Mouse (Mus musculus): ENCODE data around the gene Rpp38.

Gene Rpp38

GRCm38 (mm10) chr2:3332484-3333242 lies at the start of gene Rpp38:
Gene Rpp38 (minus strand): TSS chr2:3332643.
- peak; percentile 97 for DNase-seq (ENCODE audit: low spot score)

DNA sequence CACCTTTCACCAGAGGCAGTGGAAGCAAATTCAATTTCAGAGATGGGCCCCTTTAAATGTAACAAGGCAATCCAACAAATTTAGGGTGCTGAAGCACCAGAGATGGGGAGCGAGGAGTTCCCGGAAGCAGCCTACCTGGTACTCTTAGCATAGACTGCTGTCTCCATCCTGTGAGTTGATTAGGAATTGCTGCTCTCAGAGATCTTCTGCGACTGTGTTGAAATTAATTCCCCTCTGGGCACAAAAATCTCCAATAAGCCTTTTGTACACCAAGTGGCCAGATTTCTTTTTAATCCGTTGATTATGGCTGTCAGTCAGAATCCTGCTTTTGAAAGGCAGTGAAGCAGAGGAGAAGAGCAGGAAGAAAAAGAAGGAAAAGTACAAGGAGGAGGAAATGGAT lies 32.7 kb upstream of the Rpp38 start:
- DNase-seq (ENCODE audit: low spot score): no peak

- DNase-seq (ENCODE audit: low spot score): no peak
These were observed 28.6 kb upstream of the Rpp38 start for GRCm38 (mm10) chr2:3361067-3361466.

DNA sequence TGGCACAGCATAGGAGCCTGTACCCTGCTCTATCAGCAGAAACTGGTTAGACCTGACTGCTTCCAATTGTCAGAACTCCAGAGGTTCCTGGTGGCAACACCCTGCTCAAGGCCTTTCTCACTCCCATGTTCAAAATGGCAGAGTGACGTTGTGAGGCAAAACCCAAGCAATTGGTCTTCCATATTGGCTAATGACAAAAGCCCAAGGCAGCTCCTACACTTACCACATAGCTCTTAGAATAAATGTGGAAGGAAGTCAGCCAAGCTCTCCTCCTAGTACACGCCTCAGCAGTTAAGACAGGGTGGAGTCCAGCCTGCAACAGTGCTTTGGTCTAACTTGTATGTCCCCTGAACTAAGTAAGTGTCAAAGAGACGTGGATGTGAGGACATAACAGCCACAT lies 25.4 kb upstream of the Rpp38 start:
- no peak for DNase-seq (ENCODE audit: low spot score)

GRCm38 (mm10) chr2:3356311-3356710 lies 23.9 kb upstream of the Rpp38 start:
- no peak for DNase-seq (ENCODE audit: low spot score)

DNA sequence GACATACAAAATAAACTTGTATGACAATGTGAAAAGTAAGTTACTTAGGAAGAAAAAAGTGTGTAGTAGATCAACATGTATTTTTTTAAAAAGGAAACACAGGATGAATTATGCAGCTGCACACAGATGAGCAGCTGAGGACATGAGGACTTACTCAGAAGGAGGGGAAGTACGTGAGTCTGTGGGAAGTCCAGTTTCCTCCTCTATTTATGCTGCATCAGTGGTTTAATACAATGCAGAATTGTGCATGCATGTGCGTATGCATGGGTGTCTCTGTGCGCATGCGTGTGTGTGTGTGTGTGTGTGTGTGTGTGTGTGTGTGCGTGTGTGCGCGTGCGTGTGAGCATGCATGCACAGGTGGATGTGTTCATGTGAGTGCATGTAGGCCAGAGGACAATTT lies 23.4 kb upstream of the Rpp38 start:
- no peak for DNase-seq (ENCODE audit: low spot score)

DNA sequence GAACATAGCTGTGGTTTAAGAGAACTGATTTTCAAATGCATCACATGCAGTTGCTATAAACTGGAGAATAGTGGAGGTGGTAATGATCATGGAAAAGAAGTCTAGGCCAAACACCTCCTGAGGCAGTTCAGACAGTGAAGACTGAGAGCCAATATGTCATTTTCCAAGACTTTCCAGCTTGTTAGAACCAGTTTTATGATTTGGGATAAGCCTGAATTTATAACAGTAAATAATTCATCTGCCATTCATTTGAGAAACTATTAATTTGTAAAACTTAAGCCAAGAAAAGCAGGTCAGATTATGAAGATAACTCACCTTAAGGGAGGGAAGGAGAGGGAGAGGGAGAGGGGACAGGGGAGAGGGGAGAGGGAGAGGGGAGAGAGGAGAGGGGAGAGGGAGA lies 20.7 kb upstream of the Rpp38 start:
- no peak for DNase-seq (ENCODE audit: low spot score)

DNA sequence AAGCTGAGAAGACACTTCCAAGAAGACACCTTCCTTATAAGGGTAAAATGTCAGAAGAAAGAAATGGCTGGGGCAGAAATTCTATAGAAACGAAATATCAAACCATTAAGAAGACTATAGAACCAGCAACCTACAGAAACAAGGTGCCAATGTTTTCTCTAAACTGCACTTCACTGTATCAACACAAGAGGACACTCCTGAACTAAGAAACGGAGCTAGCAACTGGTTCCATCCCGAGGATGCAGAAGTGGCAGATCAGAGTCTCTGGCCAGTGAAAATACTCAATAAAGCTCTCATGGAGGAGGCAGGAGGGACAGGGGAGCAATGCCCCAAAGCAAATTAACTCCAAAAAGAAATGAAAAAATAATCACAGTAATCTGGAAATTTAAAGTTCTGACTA lies 16.5 kb upstream of the Rpp38 start:
- no peak for DNase-seq (ENCODE audit: low spot score)

- DNase-seq (ENCODE audit: low spot score): no peak
These were observed 16.0 kb upstream of the Rpp38 start for GRCm38 (mm10) chr2:3348422-3348821.

GRCm38 (mm10) chr2:3335611-3336301 lies 3.3 kb upstream of the Rpp38 start, which contains the start of gene Acbd7:
Gene Acbd7 (plus strand): TSS chr2:3336168.
- DNase-seq (ENCODE audit: low spot score): peak; percentile 43

- no peak for DNase-seq (ENCODE audit: low spot score)
These were observed 1.3 kb upstream of the Rpp38 start for GRCm38 (mm10) chr2:3333761-3334160.

DNA sequence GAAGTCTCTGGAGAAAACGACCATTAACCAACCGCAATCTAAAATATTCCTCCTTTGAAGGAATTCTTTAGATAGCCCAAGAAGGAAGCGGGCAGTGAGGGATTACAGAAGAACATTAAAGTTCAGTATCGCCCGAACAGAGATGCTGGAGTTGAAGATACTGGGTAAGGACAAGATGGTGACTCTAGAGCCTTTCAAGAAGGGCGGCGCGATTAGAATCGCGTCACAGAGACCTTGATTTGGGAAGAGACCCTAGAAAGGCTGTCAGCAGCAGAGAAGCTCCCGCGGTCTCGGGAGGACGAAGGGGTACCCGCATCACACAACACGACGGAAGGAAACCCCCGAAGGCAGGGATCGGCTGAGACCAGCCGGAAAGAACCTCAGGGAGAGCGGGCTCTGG lies 387 bp downstream of the Rpp38 start:
- no peak for DNase-seq (ENCODE audit: low spot score)

GRCm38 (mm10) chr2:3331071-3331703 lies 1.3 kb downstream of the Rpp38 start:
- DNase-seq (ENCODE audit: low spot score): no peak

- DNase-seq (ENCODE audit: low spot score): peak; percentile 42
These were observed 5.1 kb downstream of the Rpp38 start for GRCm38 (mm10) chr2:3327351-3327750.

GRCm38 (mm10) chr2:3326547-3326946 lies 5.9 kb downstream of the Rpp38 start:
- DNase-seq (ENCODE audit: low spot score): no peak

DNA sequence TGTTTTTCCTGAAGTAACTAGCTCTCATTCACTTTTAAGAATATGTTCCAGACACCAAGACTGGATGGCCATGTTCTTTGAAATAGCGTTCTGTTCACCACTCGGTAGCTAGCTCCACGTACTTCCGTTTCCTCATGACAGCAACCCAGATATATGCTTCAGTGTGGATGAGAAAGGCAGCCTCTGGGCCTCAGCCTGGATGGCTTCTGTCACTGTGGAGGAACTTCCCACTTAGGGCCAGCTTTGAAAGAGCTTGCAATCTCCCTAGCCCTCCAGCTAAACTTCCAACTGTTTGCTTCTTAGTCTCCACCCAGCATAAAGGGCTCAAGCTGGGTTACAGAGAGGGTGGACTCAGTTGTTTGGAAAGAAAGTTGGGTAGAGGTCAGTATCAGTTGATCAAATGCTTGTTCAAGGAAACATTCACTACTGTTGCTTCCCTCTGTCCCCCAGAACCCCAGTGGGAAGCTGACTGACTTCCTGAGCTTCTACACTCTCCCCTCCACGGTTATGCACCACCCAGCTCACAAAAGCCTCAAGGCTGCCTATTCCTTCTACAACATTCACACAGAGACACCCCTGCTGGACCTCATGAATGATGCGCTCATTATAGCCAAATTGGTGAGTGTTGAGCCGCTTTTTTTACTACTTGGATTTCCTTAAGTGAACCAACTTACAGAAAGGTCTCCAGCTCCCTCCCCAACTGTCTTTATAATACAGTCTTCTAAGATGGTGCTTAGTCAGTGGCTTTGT lies 7.9 kb downstream of the Rpp38 start:
- no peak for DNase-seq (ENCODE audit: low spot score)

GRCm38 (mm10) chr2:3323132-3323531 lies 9.3 kb downstream of the Rpp38 start:
- DNase-seq (ENCODE audit: low spot score): no peak

GRCm38 (mm10) chr2:3305426-3306025 lies 26.9 kb downstream of the Rpp38 start:
- no peak for DNase-seq (ENCODE audit: low spot score)

- DNase-seq (ENCODE audit: low spot score): no peak
These were observed 36.6 kb downstream of the Rpp38 start for GRCm38 (mm10) chr2:3295826-3296225.

DNA sequence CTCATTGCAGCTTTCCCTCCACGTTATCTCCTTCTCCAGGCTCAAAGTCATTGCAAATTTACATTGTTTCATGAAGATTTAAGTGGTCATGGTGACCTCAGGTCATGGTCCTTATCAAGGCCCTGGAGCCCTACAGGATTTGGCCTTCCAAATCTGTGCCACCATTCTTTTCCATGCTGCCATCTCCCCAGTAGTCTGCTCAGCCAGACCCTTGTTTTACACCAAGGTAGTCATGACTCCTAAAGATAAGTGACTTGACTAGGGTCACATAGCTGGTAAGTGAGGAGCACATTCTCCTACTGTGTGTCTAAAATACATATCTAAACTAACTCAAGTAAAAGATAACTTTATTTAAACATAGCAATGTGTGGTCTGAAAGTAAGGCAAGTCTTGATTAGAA lies 40.3 kb downstream of the Rpp38 start:
- DNase-seq (ENCODE audit: low spot score): no peak

DNA sequence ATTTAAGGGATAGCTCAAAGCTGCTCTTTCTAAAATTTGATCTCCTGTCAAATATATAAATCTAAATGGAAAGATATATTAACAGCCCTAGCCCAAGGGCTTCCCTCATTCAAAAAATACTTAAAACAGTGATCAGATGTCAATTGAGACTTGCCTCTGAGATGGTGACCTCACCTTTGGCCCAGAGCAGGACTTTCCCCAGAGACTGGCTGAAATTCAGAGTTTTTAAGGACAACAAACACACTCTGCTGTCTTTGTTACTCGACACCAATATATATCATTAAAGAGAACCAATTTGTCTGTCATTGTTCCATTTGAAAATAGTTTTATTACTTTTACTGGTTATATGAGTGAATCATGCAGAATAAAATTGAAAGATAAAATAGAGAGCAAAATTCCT lies 42.9 kb downstream of the Rpp38 start:
- no peak for DNase-seq (ENCODE audit: low spot score)

GRCm38 (mm10) chr2:3286243-3286642 lies 46.2 kb downstream of the Rpp38 start:
- no peak for DNase-seq (ENCODE audit: low spot score)
